Mouse (Mus musculus) lung, postnatal 0 days (tissue): ENCODE data around the gene Stab1.

Source experiments
- CTCF ChIP-seq: IDR thresholded peaks from 2 replicates; pipeline ENCODE4 v1.5.1; 2016; ENCODE audit warnings: antibody characterized with exemption, mild to moderate bottlenecking
- EP300 ChIP-seq: IDR thresholded peaks from 2 replicates; pipeline ENCODE4 v1.6.1; 2016; ENCODE audit warnings: antibody characterized with exemption, mild to moderate bottlenecking, control low read depth

- TF ChIP-seq CTCF: no peak
- TF ChIP-seq EP300: no peak
Observed at GRCm38 (mm10) chr14:31126826-31127225, 41.6 kb downstream of the Stab1 start.
